Mouse (Mus musculus) stomach, embryonic 15.5 days (tissue): ENCODE results near the gene Trim9. TPM values are rescaled to one million over a fixed set of nuclear protein-coding genes. Genes with fewer than 3 reads are reported as not detected.

Experiments used
- ATAC-seq: fragments of 200-750 bp; cut with Nextera tagmentation; 2 replicates; pipeline ENCODE4 v1.8.0; 2017; ENCODE audit warnings: low read depth, moderate number of reproducible peaks, moderate TSS enrichment; ENCODE audit not compliant: insufficient read depth, low FRiP score
- H3K27ac ChIP-seq: fragments of 300-500 bp; sonication (generic); 2 replicates; pipeline ENCODE4 v1.5.1; 2015; ENCODE audit warnings: mild to moderate bottlenecking, inconsistent platforms
- H3K27me3 ChIP-seq: fragments of 300-500 bp; sonication (generic); replicated peaks from 2 replicates; pipeline ENCODE4 v1.6.1; 2015; ENCODE audit warnings: inconsistent platforms
- H3K36me3 ChIP-seq: fragments of 300-500 bp; sonication (generic); 2 replicates; pipeline ENCODE4 v1.6.1; 2015; ENCODE audit warnings: inconsistent platforms
- H3K4me1 ChIP-seq: fragments of 300-500 bp; sonication (generic); 2 replicates; pipeline ENCODE4 v1.6.1; 2015; ENCODE audit warnings: inconsistent platforms
- H3K4me2 ChIP-seq: fragments of 300-500 bp; sonication (generic); 2 replicates; pipeline ENCODE4 v1.6.1; 2015; ENCODE audit warnings: mild to moderate bottlenecking, inconsistent platforms
- H3K4me3 ChIP-seq: fragments of 300-500 bp; sonication (generic); replicated peaks from 2 replicates; pipeline ENCODE4 v1.5.1; 2015; ENCODE audit warnings: inconsistent platforms
- H3K9ac ChIP-seq: fragments of 300-500 bp; sonication (generic); 2 replicates; pipeline ENCODE4 v1.6.1; 2015; ENCODE audit warnings: inconsistent platforms
- H3K9me3 ChIP-seq: fragments of 300-500 bp; sonication (generic); 2 replicates; pipeline ENCODE4 v1.6.1; 2016; ENCODE audit warnings: inconsistent platforms
- WGBS: fragments of 180-500 bp; shearing (Covaris S2); methylation state at CpG from one replicate; pipeline ENCODE4 v1.1.7; 2015; 5-methylcytosine and 5-hydroxymethylcytosine counted together
- polyA plus RNA-seq: library from polyadenylated mRNA; unstranded; fragments of >200 nt; fragmentation: Nextera tagmentation; extraction: Ambion mirVana; gene quantifications from 2 replicates; pipeline ENCODE4 v1.2.1, GENCODE M21; 2015

Trim9 gene
- 1.4 and 1.8 TPM in 2 replicates for polyA plus RNA-seq

GRCm38 (mm10) chr12:70347202-70347841 is at the start of gene Trim9:
Gene Trim9, minus strand, starts transcription at chr12:70347614.
- no peaks in the 10 kb centered on the region for H3K36me3 ChIP-seq
- peak within 1 kb of the TSS; percentile 35 for H3K9ac ChIP-seq
- WGBS, result 0% methylated on average over 50 of the region's 50 CpGs
- peak within 1 kb of the TSS; percentile 72 for H3K27ac ChIP-seq
- H3K9me3 ChIP-seq, result no peaks in the 10 kb centered on the region
- peak; percentile 98 for ATAC-seq
- H3K4me3 ChIP-seq, result peak within 1 kb of the TSS; percentile 57
- peaks cover 17% of the 10 kb centered on the region for H3K27me3 ChIP-seq
- peak within 1 kb of the TSS; percentile 83 for H3K4me2 ChIP-seq
- peaks cover 15% of the 10 kb centered on the region; the same call in 1 of the 2 replicates for H3K4me1 ChIP-seq

- H3K36me3 ChIP-seq, result no peaks in the 10 kb centered on the region
- no peak overlapping the region for H3K4me3 ChIP-seq
- WGBS, result 85% methylated on average over 3 of the region's 3 CpGs
- no peak overlapping the region for H3K4me2 ChIP-seq
- H3K9ac ChIP-seq, result no peak overlapping the region
- ATAC-seq, result no peak
- no peak overlapping the region for H3K27ac ChIP-seq
- H3K27me3 ChIP-seq, result no peaks in the 10 kb centered on the region
- H3K9me3 ChIP-seq, result no peaks in the 10 kb centered on the region
- no peaks in the 10 kb centered on the region for H3K4me1 ChIP-seq
Observed at GRCm38 (mm10) chr12:70395061-70395460, 47.6 kb upstream of the Trim9 start.

- WGBS, result 88% methylated on average over 3 of the region's 3 CpGs
- Histone ChIP-seq H3K36me3 (no peaks in the 10 kb centered on the region), H3K4me1 (no peaks in the 10 kb centered on the region), H3K9ac (no peak overlapping the region), H3K27me3 (no peaks in the 10 kb centered on the region), H3K4me3 (no peak overlapping the region), H3K27ac (no peak overlapping the region), H3K9me3 (no peaks in the 10 kb centered on the region), H3K4me2 (no peak overlapping the region)
- no peak for ATAC-seq
Observed at GRCm38 (mm10) chr12:70391236-70391635, 43.8 kb upstream of the Trim9 start.

GRCm38 (mm10) chr12:70374976-70375375 is 27.6 kb upstream of the Trim9 start:
- no peak for ATAC-seq
- no peak overlapping the region for H3K4me3 ChIP-seq
- H3K4me2 ChIP-seq, result no peak overlapping the region
- no peaks in the 10 kb centered on the region for H3K27me3 ChIP-seq
- 80% methylated on average over 10 of the region's 10 CpGs for WGBS
- no peaks in the 10 kb centered on the region for H3K4me1 ChIP-seq
- no peaks in the 10 kb centered on the region for H3K36me3 ChIP-seq
- no peaks in the 10 kb centered on the region for H3K9me3 ChIP-seq
- H3K9ac ChIP-seq, result no peak overlapping the region
- H3K27ac ChIP-seq, result no peak overlapping the region

GRCm38 (mm10) chr12:70372874-70373273 is 25.5 kb upstream of the Trim9 start:
- Histone ChIP-seq H3K4me2 (no peak overlapping the region), H3K4me3 (no peak overlapping the region), H3K27ac (no peak overlapping the region), H3K9me3 (no peaks in the 10 kb centered on the region), H3K4me1 (peaks cover under 1% of the 10 kb centered on the region; the same call in 1 of the 2 replicates), H3K9ac (no peak overlapping the region), H3K27me3 (no peaks in the 10 kb centered on the region), H3K36me3 (no peaks in the 10 kb centered on the region)
- 83% methylated on average over 5 of the region's 5 CpGs for WGBS
- ATAC-seq, result no peak

- WGBS, result 87% methylated on average over 12 of the region's 12 CpGs
- no peak overlapping the region for H3K27ac ChIP-seq
- no peak overlapping the region for H3K9ac ChIP-seq
- peaks cover 5% of the 10 kb centered on the region for H3K4me1 ChIP-seq
- H3K9me3 ChIP-seq, result no peaks in the 10 kb centered on the region
- H3K4me3 ChIP-seq, result no peak overlapping the region
- H3K4me2 ChIP-seq, result no peak overlapping the region
- no peak for ATAC-seq
- no peaks in the 10 kb centered on the region for H3K36me3 ChIP-seq
- H3K27me3 ChIP-seq, result no peaks in the 10 kb centered on the region
Observed at GRCm38 (mm10) chr12:70369348-70369747, 21.9 kb upstream of the Trim9 start.

GRCm38 (mm10) chr12:70368820-70369219 is 21.4 kb upstream of the Trim9 start:
- H3K9me3 ChIP-seq, result no peaks in the 10 kb centered on the region
- ATAC-seq, result no peak
- no peak overlapping the region for H3K27ac ChIP-seq
- no peak overlapping the region for H3K9ac ChIP-seq
- no peaks in the 10 kb centered on the region for H3K27me3 ChIP-seq
- H3K36me3 ChIP-seq, result no peaks in the 10 kb centered on the region
- H3K4me3 ChIP-seq, result no peak overlapping the region
- WGBS, result 77% methylated on average over 9 of the region's 9 CpGs
- peaks cover 5% of the 10 kb centered on the region for H3K4me1 ChIP-seq
- no peak overlapping the region for H3K4me2 ChIP-seq

GRCm38 (mm10) chr12:70367326-70368248 is 20.2 kb upstream of the Trim9 start:
- Histone ChIP-seq H3K4me2 (peak overlapping the region; percentile 43), H3K9me3 (no peaks in the 10 kb centered on the region), H3K36me3 (no peaks in the 10 kb centered on the region), H3K4me3 (no peak overlapping the region), H3K27ac (peak overlapping the region; percentile 40; the same call in 1 of the 2 replicates), H3K4me1 (peaks cover 5% of the 10 kb centered on the region), H3K27me3 (no peaks in the 10 kb centered on the region), H3K9ac (no peak overlapping the region)
- WGBS, result 38% methylated on average over 19 of the region's 19 CpGs
- peak; percentile 85; the same call in 1 of the 2 replicates for ATAC-seq

- 33% methylated on average over 4 of the region's 4 CpGs for WGBS
Observed at GRCm38 (mm10) chr12:70363016-70363415, 15.6 kb upstream of the Trim9 start.

GRCm38 (mm10) chr12:70360276-70360675 is 12.9 kb upstream of the Trim9 start:
- H3K36me3 ChIP-seq, result no peaks in the 10 kb centered on the region
- no peak overlapping the region for H3K27ac ChIP-seq
- H3K4me2 ChIP-seq, result no peak overlapping the region
- H3K9ac ChIP-seq, result no peak overlapping the region
- no peaks in the 10 kb centered on the region for H3K27me3 ChIP-seq
- no peak overlapping the region for H3K4me3 ChIP-seq
- H3K9me3 ChIP-seq, result no peaks in the 10 kb centered on the region
- 80% methylated on average over 5 of the region's 5 CpGs for WGBS
- no peaks in the 10 kb centered on the region for H3K4me1 ChIP-seq
- ATAC-seq, result no peak

More at GRCm38 (mm10) chr12:70363016-70363415, 15.6 kb upstream of the Trim9 start:
- no peaks in the 10 kb centered on the region for H3K36me3 ChIP-seq
- H3K27ac ChIP-seq, result no peak overlapping the region
- no peaks in the 10 kb centered on the region for H3K9me3 ChIP-seq
- H3K4me2 ChIP-seq, result no peak overlapping the region
- H3K4me1 ChIP-seq, result peaks cover 5% of the 10 kb centered on the region
- no peak overlapping the region for H3K9ac ChIP-seq
- H3K4me3 ChIP-seq, result no peak overlapping the region
- no peak for ATAC-seq
- H3K27me3 ChIP-seq, result no peaks in the 10 kb centered on the region

GRCm38 (mm10) chr12:70359443-70359842 is 12.0 kb upstream of the Trim9 start:
- Histone ChIP-seq H3K27ac (no peak overlapping the region), H3K9ac (no peak overlapping the region), H3K36me3 (no peaks in the 10 kb centered on the region), H3K9me3 (no peaks in the 10 kb centered on the region), H3K4me2 (no peak overlapping the region), H3K4me3 (no peak overlapping the region), H3K27me3 (no peaks in the 10 kb centered on the region), H3K4me1 (no peaks in the 10 kb centered on the region)
- ATAC-seq, result no peak
- WGBS, result 82% methylated on average over 13 of the region's 13 CpGs

- Histone ChIP-seq H3K9me3 (no peaks in the 10 kb centered on the region), H3K27me3 (no peaks in the 10 kb centered on the region), H3K4me2 (no peak overlapping the region), H3K36me3 (no peaks in the 10 kb centered on the region), H3K4me1 (no peaks in the 10 kb centered on the region), H3K27ac (no peak overlapping the region), H3K9ac (no peak overlapping the region), H3K4me3 (no peak overlapping the region)
- ATAC-seq, result no peak
- WGBS, result 86% methylated on average over 8 of the region's 8 CpGs
Observed at GRCm38 (mm10) chr12:70354926-70355325, 7.5 kb upstream of the Trim9 start.
